Mouse (Mus musculus) brain, embryonic 14.5 days (tissue): ENCODE results near the gene Rnf216.

Source experiments
- CTCF ChIP-seq: fragments of 200-500 bp; IDR thresholded peaks from 2 replicates; pipeline ENCODE4 v1.5.1; 2012; ENCODE audit warnings: inconsistent platforms, mild to moderate bottlenecking, moderate library complexity, borderline replicate concordance; ENCODE audit not compliant: insufficient read depth, insufficient read length; ENCODE audit errors: extremely low read depth
- POLR2A ChIP-seq: fragments of 200-500 bp; IDR thresholded peaks from 2 replicates; pipeline ENCODE4 v1.6.1; 2012; ENCODE audit warnings: mild to moderate bottlenecking, inconsistent platforms, borderline replicate concordance; ENCODE audit not compliant: poor library complexity, insufficient read depth, insufficient read length, severe bottlenecking; ENCODE audit errors: extremely low read depth

GRCm38 (mm10) chr5:143076603-143077143 lies 36.1 kb downstream of the Rnf216 start:
- no peak for TF ChIP-seq POLR2A
- no peak for TF ChIP-seq CTCF
